Mouse (Mus musculus) heart, adult 2 months (tissue): ENCODE data around the gene Baz2b. TPM values are rescaled to one million over a fixed set of nuclear protein-coding genes. Genes with fewer than 3 reads are reported as not detected.

ENCODE experiments used
- DNase-seq, 2 experiments: peaks; one replicate each; pipeline ENCODE4 v3.0.0; 2021
- H3K27ac ChIP-seq: fragments of 200-600 bp; 2 replicates; pipeline ENCODE4 v1.8.1; 2022
- H3K27me3 ChIP-seq: fragments of 200-500 bp; 2 replicates; pipeline ENCODE4 v1.6.1; 2012; ENCODE audit warnings: mild to moderate bottlenecking, low read length, inconsistent platforms, mixed read lengths; ENCODE audit not compliant: control insufficient read depth, insufficient read depth
- H3K36me3 ChIP-seq: fragments of 200-500 bp; 2 replicates; pipeline ENCODE4 v1.6.1; 2012; ENCODE audit warnings: low read length, inconsistent platforms; ENCODE audit not compliant: control insufficient read depth, insufficient read depth
- H3K4me1 ChIP-seq: fragments of 200-500 bp; 2 replicates; pipeline ENCODE4 v1.6.1; 2011; ENCODE audit warnings: low read length; ENCODE audit not compliant: control insufficient read depth, insufficient read depth
- H3K4me3 ChIP-seq: fragments of 200-600 bp; 2 replicates; pipeline ENCODE4 v1.8.1; 2022
- H3K79me2 ChIP-seq: fragments of 200-500 bp; replicated peaks from 2 replicates; pipeline ENCODE4 v1.6.1; 2012; ENCODE audit warnings: mild to moderate bottlenecking, inconsistent platforms, low read length, moderate library complexity, mixed read lengths; ENCODE audit not compliant: control insufficient read depth, insufficient read depth
- H3K9ac ChIP-seq: fragments of 200-500 bp; 2 replicates; pipeline ENCODE4 v1.6.1; 2012; ENCODE audit warnings: low read depth, mild to moderate bottlenecking, control low read depth, inconsistent platforms, low read length, mixed read lengths
- CTCF ChIP-seq: fragments of 200-600 bp; IDR thresholded peaks from 2 replicates; pipeline ENCODE4 v1.8.1; 2022; ENCODE audit warnings: antibody characterized with exemption, mild to moderate bottlenecking, moderate library complexity
- EP300 ChIP-seq: fragments of 200-500 bp; IDR thresholded peaks from 2 replicates; pipeline ENCODE4 v1.6.1; 2011; ENCODE audit warnings: low read depth, low read length, control low read depth; ENCODE audit not compliant: insufficient read depth
- POLR2A ChIP-seq: fragments of 200-500 bp; IDR thresholded peaks from 2 replicates; pipeline ENCODE4 v1.6.1; 2011; ENCODE audit warnings: mild to moderate bottlenecking, low read depth, low read length, control low read depth; ENCODE audit not compliant: insufficient read depth
- whole genome bisulfite sequencing: fragments of 180-500 bp; shearing (Covaris S2); methylation state at CpG from one replicate; pipeline ENCODE4 v1.1.7; 2018; 5-methylcytosine and 5-hydroxymethylcytosine counted together
- intact Hi-C: fragments of 180-260 bp; cut with DNase I; formaldehyde crosslinking; loops from one replicate; pipeline ENCODE4 v1.15.1; 2025
- polyA plus RNA-seq: library from polyadenylated mRNA; depleted of rRNA; stranded (reverse); fragments of >200 nt; gene quantifications from 2 replicates; pipeline ENCODE4 v1.2.3, GENCODE M21; 2012
- total RNA-seq, 2 experiments: library from RNA; stranded (reverse); gene quantifications; 2 replicates each; pipeline ENCODE4 v1.2.3; 2021

Gene Baz2b
- total and polyA plus RNA-seq, 3 experiments, result 12.8 to 39.5 (median 39.5) TPM

GRCm38 (mm10) chr2:60084823-60085222 is 124.8 kb downstream of the Baz2b start:
- H3K27ac ChIP-seq, result no peak overlapping the region
- intact Hi-C loops, result loop anchor here (5.0 kb wide), 2 partner anchors 37 to 38 kb away; no protein-coding TSS in a partner anchor
- TF ChIP-seq POLR2A, result no peak
- TF ChIP-seq CTCF, result no peak
- no peak for TF ChIP-seq EP300

GRCm38 (mm10) chr2:60082984-60083636 is 126.5 kb downstream of the Baz2b start:
- Histone ChIP-seq H3K79me2 (peaks cover 2% of the 10 kb centered on the region), H3K9ac (no peak overlapping the region), H3K4me3 (no peak overlapping the region), H3K27me3 (no peaks in the 10 kb centered on the region), H3K36me3 (peaks cover 29% of the 10 kb centered on the region), H3K4me1 (peaks cover 26% of the 10 kb centered on the region), H3K27ac (peak overlapping the region; percentile 65)
- intact Hi-C loops, result no loop called here
- WGBS, result 32% methylated on average over 7 of the region's 7 CpGs
- TF ChIP-seq POLR2A, result no peak
- no peak for TF ChIP-seq CTCF
- no peak for TF ChIP-seq EP300
- DNase-seq, result peak; percentile 41 to 45

More at GRCm38 (mm10) chr2:60084823-60085222, 124.8 kb downstream of the Baz2b start:
- WGBS, result 100% methylated on average over 1 of the region's 1 CpGs
- no peak overlapping the region for H3K4me3 ChIP-seq
- H3K27me3 ChIP-seq, result no peaks in the 10 kb centered on the region
- peaks cover 29% of the 10 kb centered on the region for H3K36me3 ChIP-seq
- no peak for DNase-seq
- H3K4me1 ChIP-seq, result peaks cover 28% of the 10 kb centered on the region
- H3K9ac ChIP-seq, result no peak overlapping the region
- peaks cover 2% of the 10 kb centered on the region for H3K79me2 ChIP-seq

- Histone ChIP-seq H3K9ac (no peak overlapping the region), H3K4me1 (peaks cover 30% of the 10 kb centered on the region), H3K4me3 (no peak overlapping the region), H3K27me3 (no peaks in the 10 kb centered on the region), H3K79me2 (peaks cover 2% of the 10 kb centered on the region; the same call in 1 of the 2 replicates), H3K36me3 (peaks cover 29% of the 10 kb centered on the region), H3K27ac (peak overlapping the region; percentile 65; the same call in 1 of the 2 replicates)
- no peak for TF ChIP-seq POLR2A
- no peak for TF ChIP-seq CTCF
- no peak for TF ChIP-seq EP300
- DNase-seq, result no peak
- WGBS, result 90% methylated on average over 4 of the region's 4 CpGs
- intact Hi-C loops, result no loop called here
These were observed 127.4 kb downstream of the Baz2b start for GRCm38 (mm10) chr2:60082225-60082624.

GRCm38 (mm10) chr2:60080831-60081230 is 128.8 kb downstream of the Baz2b start:
- WGBS, result 61% methylated on average over 4 of the region's 4 CpGs
- DNase-seq, result no peak
- Histone ChIP-seq H3K4me3 (no peak overlapping the region), H3K4me1 (peaks cover 25% of the 10 kb centered on the region), H3K27me3 (no peaks in the 10 kb centered on the region), H3K9ac (no peak overlapping the region), H3K27ac (peak overlapping the region; percentile 31), H3K79me2 (peaks cover 2% of the 10 kb centered on the region; the same call in 1 of the 2 replicates), H3K36me3 (peaks cover 28% of the 10 kb centered on the region)
- TF ChIP-seq CTCF (no peak), POLR2A (no peak), EP300 (no peak)
- intact Hi-C loops, result no loop called here

- Histone ChIP-seq H3K36me3 (peaks cover 18% of the 10 kb centered on the region), H3K9ac (no peak overlapping the region), H3K4me1 (peaks cover 15% of the 10 kb centered on the region), H3K4me3 (no peak overlapping the region), H3K27me3 (no peaks in the 10 kb centered on the region), H3K79me2 (peaks cover 3% of the 10 kb centered on the region; the same call in 1 of the 2 replicates), H3K27ac (peak overlapping the region; percentile 61)
- TF ChIP-seq EP300, result no peak
- no peak for TF ChIP-seq POLR2A
- no peak for TF ChIP-seq CTCF
- WGBS, result 78% methylated on average over 9 of the region's 9 CpGs
- intact Hi-C loops, result loop anchor here (5.0 kb wide), 1 partner anchor 40 kb away; no protein-coding TSS in a partner anchor
- DNase-seq, result no peak
These were observed 132.0 kb downstream of the Baz2b start for GRCm38 (mm10) chr2:60077631-60078030.

GRCm38 (mm10) chr2:60076800-60077199 is 132.8 kb downstream of the Baz2b start:
- no peak for DNase-seq
- peak overlapping the region; percentile 61 for H3K27ac ChIP-seq
- peaks cover 3% of the 10 kb centered on the region; the same call in 1 of the 2 replicates for H3K79me2 ChIP-seq

More at GRCm38 (mm10) chr2:60076800-60077199, 132.8 kb downstream of the Baz2b start:
- Histone ChIP-seq H3K4me1 (peaks cover 15% of the 10 kb centered on the region), H3K9ac (no peak overlapping the region), H3K36me3 (peaks cover 11% of the 10 kb centered on the region), H3K27me3 (no peaks in the 10 kb centered on the region), H3K4me3 (no peak overlapping the region)
- intact Hi-C loops, result loop anchor here (5.0 kb wide), 1 partner anchor 39 kb away; no protein-coding TSS in a partner anchor
- 30% methylated on average over 7 of the region's 7 CpGs for WGBS
- TF ChIP-seq CTCF, result no peak
- TF ChIP-seq EP300, result no peak
- TF ChIP-seq POLR2A, result no peak
